Mouse (Mus musculus) liver, embryonic 14.5 days (tissue): Measurements from ENCODE around the gene Cox5b.

Experiments used
- CTCF ChIP-seq: IDR thresholded peaks from 2 replicates; pipeline ENCODE4 v1.5.1; 2016; ENCODE audit warnings: antibody characterized with exemption, low read depth, control low read depth
- EP300 ChIP-seq: IDR thresholded peaks from 2 replicates; pipeline ENCODE4 v1.6.1; 2016; ENCODE audit warnings: antibody characterized with exemption, low read depth

DNA sequence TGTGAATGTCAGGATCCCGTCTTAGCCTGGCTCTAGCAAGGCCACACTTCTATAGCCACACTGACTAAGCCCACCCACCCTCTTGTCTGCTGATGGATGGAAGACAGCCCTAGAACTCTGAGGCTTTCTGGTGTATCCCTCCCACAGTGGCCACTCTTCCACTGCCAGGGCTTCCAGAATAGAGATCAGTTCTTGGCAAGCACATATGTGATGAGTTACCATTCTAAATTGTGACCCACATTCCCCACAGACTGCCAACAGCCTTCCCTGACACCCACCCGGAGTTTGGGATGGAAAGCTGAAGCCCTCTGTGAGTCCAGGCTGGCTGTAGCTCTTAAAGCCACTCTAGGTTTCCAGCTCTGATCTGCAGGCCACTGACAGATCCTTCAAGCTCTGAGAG is 15.9 kb downstream of the Cox5b start:
- TF ChIP-seq CTCF (no peak), EP300 (no peak)
